Mouse (Mus musculus) lung, postnatal 0 days (tissue): ENCODE measurements at regions not wholly inside any gene's neighbourhood (a gene's known extent, or its start where the extent isn't known, plus 50 kb on each side); places are given as distances from the start of the nearest gene placed in this dataset.

Experiments
- ATAC-seq: fragments of 200-750 bp; cut with Nextera tagmentation; 2 replicates; pipeline ENCODE4 v1.8.0; 2017; ENCODE audit warnings: moderate library complexity
- DNase-seq: peaks from one replicate; pipeline ENCODE4 v3.0.0-alpha.2; 2016; ENCODE audit warnings: low spot score
- H3K27ac ChIP-seq: fragments of 300-500 bp; sonication (generic); 2 replicates; pipeline ENCODE4 v1.5.1; 2014; ENCODE audit warnings: antibody characterized with exemption, mild to moderate bottlenecking, low read length, mixed read lengths
- H3K27me3 ChIP-seq: fragments of 300-500 bp; sonication (generic); replicated peaks from 2 replicates; pipeline ENCODE4 v1.6.1; 2014; ENCODE audit warnings: low read length, mixed read lengths; ENCODE audit not compliant: insufficient read depth
- H3K36me3 ChIP-seq: fragments of 300-500 bp; sonication (generic); 2 replicates; pipeline ENCODE4 v1.6.1; 2014; ENCODE audit warnings: low read length, mixed read lengths; ENCODE audit not compliant: insufficient read depth
- H3K4me1 ChIP-seq: fragments of 300-500 bp; sonication (generic); 2 replicates; pipeline ENCODE4 v1.6.1; 2014; ENCODE audit warnings: antibody characterized with exemption, low read depth, low read length, mixed read lengths; ENCODE audit not compliant: insufficient read depth
- H3K4me2 ChIP-seq: fragments of 300-500 bp; sonication (generic); replicated peaks from 2 replicates; pipeline ENCODE4 v1.6.1; 2014; ENCODE audit warnings: low read depth, mild to moderate bottlenecking, low read length, moderate library complexity, mixed read lengths
- H3K4me3 ChIP-seq: fragments of 300-500 bp; sonication (generic); 2 replicates; pipeline ENCODE4 v1.5.1; 2014; ENCODE audit warnings: low read depth, low read length
- H3K9ac ChIP-seq: fragments of 300-500 bp; sonication (generic); replicated peaks from 2 replicates; pipeline ENCODE4 v1.6.1; 2014; ENCODE audit warnings: low read depth, mild to moderate bottlenecking
- H3K9me3 ChIP-seq: fragments of 300-500 bp; sonication (generic); 2 replicates; pipeline ENCODE4 v1.6.1; 2016; ENCODE audit warnings: low read length, mixed read lengths
- CTCF ChIP-seq: IDR thresholded peaks from 2 replicates; pipeline ENCODE4 v1.5.1; 2016; ENCODE audit warnings: antibody characterized with exemption, mild to moderate bottlenecking
- EP300 ChIP-seq: IDR thresholded peaks from 2 replicates; pipeline ENCODE4 v1.6.1; 2016; ENCODE audit warnings: antibody characterized with exemption, mild to moderate bottlenecking, control low read depth
- WGBS: fragments of 180-500 bp; shearing (Covaris S2); extraction: QIAGEN DNeasy Blood & Tissue Kit; methylation state at CpG from one replicate; pipeline ENCODE4 v1.1.7; 2014; 5-methylcytosine and 5-hydroxymethylcytosine counted together

DNA sequence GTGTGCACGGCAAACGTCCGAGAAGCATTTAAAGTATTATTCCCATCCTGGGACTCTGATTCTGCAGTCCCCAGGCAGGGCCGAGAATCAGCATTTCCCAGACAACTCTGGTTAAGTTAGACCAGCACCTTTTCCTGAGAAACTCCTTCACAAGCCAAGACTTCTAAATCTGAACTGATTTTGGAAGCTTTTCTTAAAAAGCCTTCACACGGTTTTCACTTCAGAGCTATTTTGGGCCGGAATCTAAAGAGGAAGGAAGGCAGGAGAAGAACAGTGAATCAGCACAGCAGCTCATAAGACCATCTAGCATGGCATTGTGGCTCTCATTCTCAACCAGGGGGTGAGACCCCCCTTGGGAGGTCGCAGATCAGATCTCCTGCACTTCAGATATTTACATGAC lies 57.5 kb upstream of the Phyhipl start:
- WGBS, result 84% methylated on average over 7 of the region's 7 CpGs
- TF ChIP-seq CTCF, result no peak
- TF ChIP-seq EP300, result no peak
- no peak overlapping the region for H3K9ac ChIP-seq
- no peak overlapping the region for H3K4me2 ChIP-seq
- no peak for ATAC-seq
- no peaks in the 10 kb centered on the region for H3K27me3 ChIP-seq
- no peak overlapping the region for H3K27ac ChIP-seq
- no peak for DNase-seq
- H3K9me3 ChIP-seq, result no peaks in the 10 kb centered on the region
- no peak overlapping the region for H3K4me3 ChIP-seq
- H3K36me3 ChIP-seq, result no peaks in the 10 kb centered on the region
- no peaks in the 10 kb centered on the region for H3K4me1 ChIP-seq

DNA sequence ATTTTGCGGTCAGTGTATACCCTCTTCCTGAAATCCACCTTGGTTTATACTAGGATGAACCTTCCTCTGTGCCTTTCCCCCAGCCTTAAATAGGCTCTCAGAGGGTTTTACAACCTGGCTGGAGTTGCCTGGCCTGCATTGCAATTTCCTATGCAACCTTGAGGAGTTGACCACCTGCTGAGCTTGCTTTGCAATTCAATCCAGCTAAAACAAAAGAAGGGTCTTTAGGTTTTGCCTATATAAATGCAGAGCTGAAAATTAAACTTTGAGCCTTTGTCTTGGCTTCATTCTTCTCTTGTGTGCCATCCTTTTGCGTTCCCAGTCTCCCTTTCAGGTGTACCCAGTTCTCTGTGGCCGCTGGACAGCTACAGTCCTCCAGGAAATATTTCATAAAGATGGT lies 53.0 kb upstream of the Phyhipl start:
- Histone ChIP-seq H3K27ac (no peak overlapping the region), H3K4me1 (no peaks in the 10 kb centered on the region), H3K4me2 (no peak overlapping the region), H3K27me3 (no peaks in the 10 kb centered on the region), H3K9ac (no peak overlapping the region), H3K4me3 (no peak overlapping the region), H3K36me3 (no peaks in the 10 kb centered on the region), H3K9me3 (no peaks in the 10 kb centered on the region)
- no peak for DNase-seq
- TF ChIP-seq EP300, result no peak
- no peak for TF ChIP-seq CTCF
- 67% methylated on average over 3 of the region's 3 CpGs for WGBS
- ATAC-seq, result no peak
